Mouse (Mus musculus): ENCODE results near the gene Slc16a10. TPM values are rescaled to one million over a fixed set of nuclear protein-coding genes. Genes with fewer than 3 reads are reported as not detected.

The Slc16a10 gene
- polyA plus RNA-seq, 1 experiment from 2014 or later, result 12.8 TPM

DNA sequence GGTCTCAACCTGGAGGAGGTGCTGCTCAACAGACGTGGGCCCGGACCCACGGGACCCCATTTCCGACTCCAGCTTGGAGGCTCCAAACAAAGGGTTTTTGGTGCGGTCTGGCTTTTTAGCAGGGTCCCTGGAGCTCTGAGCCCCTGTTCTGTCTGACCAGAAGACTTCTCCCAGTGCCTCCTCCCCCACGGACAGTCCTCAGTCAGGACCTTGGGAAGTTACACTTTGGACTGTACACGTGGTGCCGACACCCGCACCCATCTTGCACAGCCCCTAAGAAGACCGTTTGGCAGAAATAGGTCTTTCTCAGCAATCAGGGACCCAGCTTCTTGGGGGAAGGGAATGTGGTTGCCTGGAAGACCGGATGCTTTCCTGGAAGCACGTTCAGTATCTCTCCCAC lies 155.6 kb downstream of the Slc16a10 start, which contains the start of gene Mfsd4b5:
Gene Mfsd4b5, minus strand, starts transcription at position 181 of the 400 bp plus-strand sequence.
- no peak within 1 kb of the TSS for H3K4me3 ChIP-seq
- ATAC-seq (ENCODE audit: low FRiP score), result no peak
- WGBS, result 91% methylated on average over 12 of the region's 12 CpGs
- no peak within 1 kb of the TSS for H3K4me2 ChIP-seq
- no peaks in the 10 kb centered on the region for H3K4me1 ChIP-seq (replicated peaks)
- H3K36me3 ChIP-seq, result no peaks in the 10 kb centered on the region
- no peaks in the 10 kb centered on the region for H3K9me3 ChIP-seq
- no peaks in the 10 kb centered on the region for H3K27me3 ChIP-seq
- H3K9ac ChIP-seq, result no peak within 1 kb of the TSS
- H3K27ac ChIP-seq, result no peak within 1 kb of the TSS

Other genes with a start within 250 kb of the Slc16a10 start
- gene Mfsd4b4, start 243.0 kb downstream of the Slc16a10 start, polyA plus RNA-seq (2015; fragmentation: Nextera tagmentation; extraction: Ambion mirVana), result 4.0 and 4.3 TPM in 2 replicates
- not detected in 2 replicates for gene Mfsd4b2, start 215.3 kb downstream of the Slc16a10 start, polyA plus RNA-seq (2015; fragmentation: Nextera tagmentation; extraction: Ambion mirVana)
- gene Mfsd4b3, start 182.1 kb downstream of the Slc16a10 start, polyA plus RNA-seq (2015; fragmentation: Nextera tagmentation; extraction: Ambion mirVana), result 0.10 and 0.16 TPM in 2 replicates
- gene Mfsd4b5, start 155.6 kb downstream of the Slc16a10 start, polyA plus RNA-seq (2015; fragmentation: Nextera tagmentation; extraction: Ambion mirVana), result 0.08 TPM in 1 of 2 replicates, not detected in the other
- gene Mfsd4b1, start 117.0 kb downstream of the Slc16a10 start, polyA plus RNA-seq (2015; fragmentation: Nextera tagmentation; extraction: Ambion mirVana), result 0.14 TPM in 2 replicates
- 72.6 and 81.7 TPM in 2 replicates for gene Rpf2, start 104.8 kb upstream of the Slc16a10 start, polyA plus RNA-seq (2015; fragmentation: Nextera tagmentation; extraction: Ambion mirVana)
- 102 and 105 TPM in 2 replicates for gene Gtf3c6, start 115.8 kb upstream of the Slc16a10 start, polyA plus RNA-seq (2015; fragmentation: Nextera tagmentation; extraction: Ambion mirVana)
- gene Amd1, start 159.9 kb upstream of the Slc16a10 start, polyA plus RNA-seq (2015; fragmentation: Nextera tagmentation; extraction: Ambion mirVana), result 40.4 and 43.3 TPM in 2 replicates
- gene Cdk19, start 197.3 kb upstream of the Slc16a10 start, polyA plus RNA-seq (2015; fragmentation: Nextera tagmentation; extraction: Ambion mirVana), result 11.0 and 12.7 TPM in 2 replicates